Mouse (Mus musculus): ENCODE results near the gene Myrfl.

DNA sequence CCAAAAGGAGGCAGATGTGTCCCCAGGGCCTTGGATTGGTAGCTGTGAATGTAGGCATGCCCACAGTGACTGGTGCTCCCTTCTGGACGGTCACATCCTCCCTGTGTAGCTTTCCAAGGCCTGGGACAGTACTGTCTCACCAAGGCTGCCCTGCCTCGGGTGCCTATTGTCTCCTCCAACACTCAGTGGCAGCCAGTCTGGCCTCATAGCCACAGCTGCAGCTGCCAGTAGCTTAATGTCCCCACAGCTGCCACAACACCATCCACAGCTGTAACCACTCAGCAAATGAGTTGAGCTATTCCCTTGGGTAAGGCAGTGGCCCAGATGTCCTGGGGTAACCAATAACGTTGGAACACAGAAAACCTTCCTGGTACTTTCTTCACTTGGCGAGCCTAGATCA is 68.6 kb downstream of the Myrfl start:
- no peak for TF ChIP-seq CTCF (IDR thresholded peaks at IDR 0.05)
- TF ChIP-seq EP300 (IDR thresholded peaks at IDR 0.05): no peak

Measured in lung, postnatal 0 days (tissue).